Mouse (Mus musculus): ENCODE results near the gene Sgta. TPM values are rescaled to one million over a fixed set of nuclear protein-coding genes. Genes with fewer than 3 reads are reported as not detected.

Gene Sgta
- total and polyA plus RNA-seq, 2 experiments: 43.9 to 146 TPM

GRCm38 (mm10) chr10:81026857-81027256 is 33.1 kb downstream of the Sgta start:
- Histone ChIP-seq H3K79me2 (ENCODE audit: control insufficient read depth, insufficient read depth, low read length) (no peaks in the 10 kb centered on the region), H3K4me3 (ENCODE audit: insufficient read depth, low read depth, low read length) (no peak overlapping the region), H3K27ac (replicated peaks; ENCODE audit: insufficient read depth, low read depth, low read length) (no peak overlapping the region), H3K27me3 (ENCODE audit: control insufficient read depth, insufficient read depth, low read length) (peaks cover 21% of the 10 kb centered on the region), H3K9ac (ENCODE audit: low read depth, low read length) (no peak overlapping the region), H3K36me3 (ENCODE audit: control insufficient read depth, insufficient read depth, low read length) (no peaks in the 10 kb centered on the region), H3K4me1 (ENCODE audit: control insufficient read depth, insufficient read depth, low read length) (no peaks in the 10 kb centered on the region)
- WGBS: 89% methylated on average over 5 of the region's 5 CpGs
- no peak for DNase-seq (ENCODE audit: extremely low read depth, low read depth, low spot score)
- no peak for TF ChIP-seq POLR2A (IDR thresholded peaks at IDR 0.05; ENCODE audit: extremely low read depth, insufficient read depth, low read length)
- TF ChIP-seq CTCF (IDR thresholded peaks at IDR 0.05; ENCODE audit: low read depth, low read length): no peak

GRCm38 (mm10) chr10:81025639-81026275 is 34.2 kb downstream of the Sgta start, which contains the start of gene Diras1:
TSS of gene Diras1 (minus strand) at chr10:81025662.
- 48% methylated on average over 12 of the region's 12 CpGs for WGBS
- H3K4me3 ChIP-seq (ENCODE audit: insufficient read depth, low read depth, low read length): no peak within 1 kb of the TSS

GRCm38 (mm10) chr10:81025047-81025621 is 34.8 kb downstream of the Sgta start:
- Histone ChIP-seq H3K4me1 (ENCODE audit: control insufficient read depth, insufficient read depth, low read length) (no peaks in the 10 kb centered on the region), H3K36me3 (ENCODE audit: control insufficient read depth, insufficient read depth, low read length) (no peaks in the 10 kb centered on the region), H3K27me3 (ENCODE audit: control insufficient read depth, insufficient read depth, low read length) (peaks cover 21% of the 10 kb centered on the region), H3K79me2 (ENCODE audit: control insufficient read depth, insufficient read depth, low read length) (no peaks in the 10 kb centered on the region), H3K27ac (replicated peaks; ENCODE audit: insufficient read depth, low read depth, low read length) (no peak overlapping the region), H3K9ac (ENCODE audit: low read depth, low read length) (no peak overlapping the region), H3K4me3 (ENCODE audit: insufficient read depth, low read depth, low read length) (no peak overlapping the region)
- TF ChIP-seq POLR2A (IDR thresholded peaks at IDR 0.05; ENCODE audit: extremely low read depth, insufficient read depth, low read length) (no peak), CTCF (IDR thresholded peaks at IDR 0.05; ENCODE audit: low read depth, low read length) (no peak)
- 3% methylated on average over 40 of the region's 43 CpGs for WGBS
- DNase-seq (ENCODE audit: extremely low read depth, low read depth, low spot score): no peak

More at GRCm38 (mm10) chr10:81025639-81026275, 34.2 kb downstream of the Sgta start, which contains the start of gene Diras1:
- no peak within 1 kb of the TSS for H3K9ac ChIP-seq (ENCODE audit: low read depth, low read length)
- no peaks in the 10 kb centered on the region for H3K36me3 ChIP-seq (ENCODE audit: control insufficient read depth, insufficient read depth, low read length)
- no peaks in the 10 kb centered on the region for H3K4me1 ChIP-seq (ENCODE audit: control insufficient read depth, insufficient read depth, low read length)
- H3K27me3 ChIP-seq (ENCODE audit: control insufficient read depth, insufficient read depth, low read length): peaks cover 21% of the 10 kb centered on the region
- no peak for DNase-seq (ENCODE audit: extremely low read depth, low read depth, low spot score)
- H3K79me2 ChIP-seq (ENCODE audit: control insufficient read depth, insufficient read depth, low read length): no peaks in the 10 kb centered on the region
- no peak within 1 kb of the TSS for H3K27ac ChIP-seq (replicated peaks; ENCODE audit: insufficient read depth, low read depth, low read length)
- no peak for TF ChIP-seq POLR2A (IDR thresholded peaks at IDR 0.05; ENCODE audit: extremely low read depth, insufficient read depth, low read length)
- no peak for TF ChIP-seq CTCF (IDR thresholded peaks at IDR 0.05; ENCODE audit: low read depth, low read length)

- WGBS: 77% methylated on average over 5 of the region's 5 CpGs
- Histone ChIP-seq H3K79me2 (ENCODE audit: control insufficient read depth, insufficient read depth, low read length) (no peaks in the 10 kb centered on the region), H3K36me3 (ENCODE audit: control insufficient read depth, insufficient read depth, low read length) (no peaks in the 10 kb centered on the region), H3K4me3 (ENCODE audit: insufficient read depth, low read depth, low read length) (no peak overlapping the region), H3K27ac (replicated peaks; ENCODE audit: insufficient read depth, low read depth, low read length) (no peak overlapping the region), H3K4me1 (ENCODE audit: control insufficient read depth, insufficient read depth, low read length) (no peaks in the 10 kb centered on the region), H3K27me3 (ENCODE audit: control insufficient read depth, insufficient read depth, low read length) (peaks cover 21% of the 10 kb centered on the region), H3K9ac (ENCODE audit: low read depth, low read length) (no peak overlapping the region)
- DNase-seq (ENCODE audit: extremely low read depth, low read depth, low spot score): no peak
- TF ChIP-seq CTCF (IDR thresholded peaks at IDR 0.05; ENCODE audit: low read depth, low read length) (no peak), POLR2A (IDR thresholded peaks at IDR 0.05; ENCODE audit: extremely low read depth, insufficient read depth, low read length) (no peak)
These were observed 35.5 kb downstream of the Sgta start for GRCm38 (mm10) chr10:81024346-81024937.

GRCm38 (mm10) chr10:81022744-81023143 is 37.2 kb downstream of the Sgta start:
- Histone ChIP-seq H3K4me1 (ENCODE audit: control insufficient read depth, insufficient read depth, low read length) (no peaks in the 10 kb centered on the region), H3K36me3 (ENCODE audit: control insufficient read depth, insufficient read depth, low read length) (no peaks in the 10 kb centered on the region), H3K9ac (ENCODE audit: low read depth, low read length) (no peak overlapping the region), H3K4me3 (ENCODE audit: insufficient read depth, low read depth, low read length) (no peak overlapping the region), H3K27ac (replicated peaks; ENCODE audit: insufficient read depth, low read depth, low read length) (no peak overlapping the region), H3K27me3 (ENCODE audit: control insufficient read depth, insufficient read depth, low read length) (peaks cover 21% of the 10 kb centered on the region), H3K79me2 (ENCODE audit: control insufficient read depth, insufficient read depth, low read length) (no peaks in the 10 kb centered on the region)
- WGBS: 52% methylated on average over 8 of the region's 8 CpGs
- no peak for TF ChIP-seq POLR2A (IDR thresholded peaks at IDR 0.05; ENCODE audit: extremely low read depth, insufficient read depth, low read length)
- peak; percentile 44 for TF ChIP-seq CTCF (IDR thresholded peaks at IDR 0.05; ENCODE audit: low read depth, low read length)
- DNase-seq (ENCODE audit: extremely low read depth, low read depth, low spot score): no peak
